Mouse (Mus musculus): ENCODE data around the gene Pcdh7. TPM values are rescaled to one million over a fixed set of nuclear protein-coding genes. Genes with fewer than 3 reads are reported as not detected.

Pcdh7 gene
- total RNA-seq, 2 experiments from 2014 or later, result 140 to 158 TPM

GRCm38 (mm10) chr5:57742924-57743323 lies 25.2 kb downstream of the Pcdh7 start:
- intact Hi-C loops (cut with DNase I), result no loop called here
- DNase-seq (ENCODE audit: low spot score in 2 of 2), result peak in 1 of 2 experiments; percentile 54

- intact Hi-C loops (cut with DNase I), result no loop called here
- no peak for DNase-seq (ENCODE audit: low spot score in 2 of 2)
Measured at GRCm38 (mm10) chr5:57743956-57744661, 26.3 kb downstream of the Pcdh7 start.

GRCm38 (mm10) chr5:57745879-57746278 lies 28.1 kb downstream of the Pcdh7 start:
- DNase-seq (ENCODE audit: low spot score in 2 of 2), result no peak
- intact Hi-C loops (cut with DNase I), result no loop called here

- DNase-seq (ENCODE audit: low spot score in 2 of 2), result peak in 1 of 2 experiments; percentile 53
- intact Hi-C loops (cut with DNase I), result no loop called here
Measured at GRCm38 (mm10) chr5:57750320-57750719, 32.6 kb downstream of the Pcdh7 start.

GRCm38 (mm10) chr5:57755791-57756190 lies 38.0 kb downstream of the Pcdh7 start:
- intact Hi-C loops (cut with DNase I), result no loop called here
- DNase-seq (ENCODE audit: low spot score in 2 of 2), result peak; percentile 30 to 71

- DNase-seq (ENCODE audit: low spot score in 2 of 2), result no peak
- intact Hi-C loops (cut with DNase I), result no loop called here
Measured at GRCm38 (mm10) chr5:57756726-57757424, 39.1 kb downstream of the Pcdh7 start.

GRCm38 (mm10) chr5:57757436-57757898 lies 39.7 kb downstream of the Pcdh7 start:
- intact Hi-C loops (cut with DNase I), result no loop called here

GRCm38 (mm10) chr5:57758968-57759367 lies 41.2 kb downstream of the Pcdh7 start:
- DNase-seq (ENCODE audit: low spot score in 2 of 2), result no peak
- intact Hi-C loops (cut with DNase I), result no loop called here

More at GRCm38 (mm10) chr5:57757436-57757898, 39.7 kb downstream of the Pcdh7 start:
- peak in 1 of 2 experiments; percentile 53 for DNase-seq (ENCODE audit: low spot score in 2 of 2)

- intact Hi-C loops (cut with DNase I), result no loop called here
- DNase-seq (ENCODE audit: low spot score in 2 of 2), result no peak
Measured at GRCm38 (mm10) chr5:57760069-57761063, 42.6 kb downstream of the Pcdh7 start.

GRCm38 (mm10) chr5:57765356-57765755 lies 47.6 kb downstream of the Pcdh7 start:
- no peak for DNase-seq (ENCODE audit: low spot score in 2 of 2)
- intact Hi-C loops (cut with DNase I), result no loop called here

GRCm38 (mm10) chr5:57767346-57767745 lies 49.6 kb downstream of the Pcdh7 start:
- intact Hi-C loops (cut with DNase I), result no loop called here
- no peak for DNase-seq (ENCODE audit: low spot score in 2 of 2)

GRCm38 (mm10) chr5:57768469-57769022 lies 50.8 kb downstream of the Pcdh7 start:
- DNase-seq (ENCODE audit: low spot score in 2 of 2), result no peak
- intact Hi-C loops (cut with DNase I), result no loop called here

GRCm38 (mm10) chr5:57769644-57770043 lies 51.9 kb downstream of the Pcdh7 start:
- intact Hi-C loops (cut with DNase I), result no loop called here
- no peak for DNase-seq (ENCODE audit: low spot score in 2 of 2)

GRCm38 (mm10) chr5:57770364-57770763 lies 52.6 kb downstream of the Pcdh7 start:
- intact Hi-C loops (cut with DNase I), result no loop called here
- DNase-seq (ENCODE audit: low spot score in 2 of 2), result no peak

GRCm38 (mm10) chr5:57771122-57771521 lies 53.4 kb downstream of the Pcdh7 start:
- intact Hi-C loops (cut with DNase I), result no loop called here
- no peak for DNase-seq (ENCODE audit: low spot score in 2 of 2)

GRCm38 (mm10) chr5:57772711-57773110 lies 54.9 kb downstream of the Pcdh7 start:
- intact Hi-C loops (cut with DNase I), result no loop called here
- DNase-seq (ENCODE audit: low spot score in 2 of 2), result no peak

- DNase-seq (ENCODE audit: low spot score in 2 of 2), result no peak
- intact Hi-C loops (cut with DNase I), result no loop called here
Measured at GRCm38 (mm10) chr5:57774496-57774895, 56.7 kb downstream of the Pcdh7 start.

GRCm38 (mm10) chr5:57778093-57778492 lies 60.3 kb downstream of the Pcdh7 start:
- no peak for DNase-seq (ENCODE audit: low spot score in 2 of 2)
- intact Hi-C loops (cut with DNase I), result no loop called here

- no peak for DNase-seq (ENCODE audit: low spot score in 2 of 2)
- intact Hi-C loops (cut with DNase I), result no loop called here
Measured at GRCm38 (mm10) chr5:57779951-57780350, 62.2 kb downstream of the Pcdh7 start.

GRCm38 (mm10) chr5:57780574-57780973 lies 62.8 kb downstream of the Pcdh7 start:
- intact Hi-C loops (cut with DNase I), result no loop called here
- DNase-seq (ENCODE audit: low spot score in 2 of 2), result no peak
